Mouse (Mus musculus): ENCODE results near the gene Jade1. TPM values are rescaled to one million over a fixed set of nuclear protein-coding genes. Genes with fewer than 3 reads are reported as not detected.

Jade1 gene
- polyA plus RNA-seq, 1 experiment = 22.7 TPM

GRCm38 (mm10) chr3:41590695-41591559 lies 35.4 kb downstream of the Jade1 start:
- TF ChIP-seq POLR2A (IDR thresholded peaks at IDR 0.05; ENCODE audit: control insufficient read depth, extremely low read depth, insufficient read depth, low read length, poor library complexity) = no peak
- TF ChIP-seq CTCF (IDR thresholded peaks at IDR 0.05; ENCODE audit: borderline replicate concordance, control insufficient read depth, extremely low read depth, insufficient read depth, low read length, poor library complexity) = no peak
- DNase-seq = no peak
- H3K27me3 ChIP-seq (ENCODE audit: control insufficient read depth, insufficient read depth, low read length) = no peaks in the 10 kb centered on the region
- H3K36me3 ChIP-seq (ENCODE audit: control insufficient read depth, insufficient read depth, low read length) = peaks cover 35% of the 10 kb centered on the region
- H3K4me1 ChIP-seq (replicated peaks; ENCODE audit: control insufficient read depth, insufficient read depth, low read length) = peaks cover 14% of the 10 kb centered on the region
- H3K4me3 ChIP-seq (ENCODE audit: control insufficient read depth, insufficient read depth, low read length) = no peak overlapping the region
- WGBS = 96% methylated on average over 20 of the region's 20 CpGs
- H3K27ac ChIP-seq (ENCODE audit: control insufficient read depth, insufficient read depth, low read length) = no peak overlapping the region

GRCm38 (mm10) chr3:41591651-41592170 lies 36.2 kb downstream of the Jade1 start:
- no peak for DNase-seq
- no peak for TF ChIP-seq CTCF (IDR thresholded peaks at IDR 0.05; ENCODE audit: borderline replicate concordance, control insufficient read depth, extremely low read depth, insufficient read depth, low read length, poor library complexity)
- WGBS = 97% methylated on average over 14 of the region's 14 CpGs
- Histone ChIP-seq H3K4me3 (ENCODE audit: control insufficient read depth, insufficient read depth, low read length) (no peak overlapping the region), H3K36me3 (ENCODE audit: control insufficient read depth, insufficient read depth, low read length) (peaks cover 41% of the 10 kb centered on the region), H3K4me1 (replicated peaks; ENCODE audit: control insufficient read depth, insufficient read depth, low read length) (peaks cover 14% of the 10 kb centered on the region), H3K27ac (ENCODE audit: control insufficient read depth, insufficient read depth, low read length) (no peak overlapping the region), H3K27me3 (ENCODE audit: control insufficient read depth, insufficient read depth, low read length) (no peaks in the 10 kb centered on the region)

GRCm38 (mm10) chr3:41592805-41593204 lies 37.3 kb downstream of the Jade1 start:
- no peak for TF ChIP-seq POLR2A (IDR thresholded peaks at IDR 0.05; ENCODE audit: control insufficient read depth, extremely low read depth, insufficient read depth, low read length, poor library complexity)
- TF ChIP-seq CTCF (IDR thresholded peaks at IDR 0.05; ENCODE audit: borderline replicate concordance, control insufficient read depth, extremely low read depth, insufficient read depth, low read length, poor library complexity) = no peak
- peaks cover 50% of the 10 kb centered on the region for H3K36me3 ChIP-seq (ENCODE audit: control insufficient read depth, insufficient read depth, low read length)
- DNase-seq = no peak
- no peaks in the 10 kb centered on the region for H3K27me3 ChIP-seq (ENCODE audit: control insufficient read depth, insufficient read depth, low read length)
- 81% methylated on average over 7 of the region's 7 CpGs for WGBS
- peaks cover 4% of the 10 kb centered on the region for H3K4me1 ChIP-seq (replicated peaks; ENCODE audit: control insufficient read depth, insufficient read depth, low read length)
- H3K27ac ChIP-seq (ENCODE audit: control insufficient read depth, insufficient read depth, low read length) = no peak overlapping the region
- no peak overlapping the region for H3K4me3 ChIP-seq (ENCODE audit: control insufficient read depth, insufficient read depth, low read length)

- H3K4me3 ChIP-seq (ENCODE audit: control insufficient read depth, insufficient read depth, low read length) = no peak overlapping the region
- no peak for TF ChIP-seq POLR2A (IDR thresholded peaks at IDR 0.05; ENCODE audit: control insufficient read depth, extremely low read depth, insufficient read depth, low read length, poor library complexity)
- no peak for TF ChIP-seq CTCF (IDR thresholded peaks at IDR 0.05; ENCODE audit: borderline replicate concordance, control insufficient read depth, extremely low read depth, insufficient read depth, low read length, poor library complexity)
- H3K27me3 ChIP-seq (ENCODE audit: control insufficient read depth, insufficient read depth, low read length) = no peaks in the 10 kb centered on the region
- 96% methylated on average over 9 of the region's 9 CpGs for WGBS
- no peak for DNase-seq
- H3K4me1 ChIP-seq (replicated peaks; ENCODE audit: control insufficient read depth, insufficient read depth, low read length) = no peaks in the 10 kb centered on the region
- H3K36me3 ChIP-seq (ENCODE audit: control insufficient read depth, insufficient read depth, low read length) = peaks cover 54% of the 10 kb centered on the region
- no peak overlapping the region for H3K27ac ChIP-seq (ENCODE audit: control insufficient read depth, insufficient read depth, low read length)
Observed at GRCm38 (mm10) chr3:41594097-41594879, 38.8 kb downstream of the Jade1 start.

- Histone ChIP-seq H3K27ac (ENCODE audit: control insufficient read depth, insufficient read depth, low read length) (no peak overlapping the region), H3K4me3 (ENCODE audit: control insufficient read depth, insufficient read depth, low read length) (no peak overlapping the region), H3K36me3 (ENCODE audit: control insufficient read depth, insufficient read depth, low read length) (peaks cover 52% of the 10 kb centered on the region), H3K4me1 (replicated peaks; ENCODE audit: control insufficient read depth, insufficient read depth, low read length) (no peaks in the 10 kb centered on the region), H3K27me3 (ENCODE audit: control insufficient read depth, insufficient read depth, low read length) (no peaks in the 10 kb centered on the region)
- 98% methylated on average over 4 of the region's 4 CpGs for WGBS
- DNase-seq = no peak
- TF ChIP-seq CTCF (IDR thresholded peaks at IDR 0.05; ENCODE audit: borderline replicate concordance, control insufficient read depth, extremely low read depth, insufficient read depth, low read length, poor library complexity) (no peak), POLR2A (IDR thresholded peaks at IDR 0.05; ENCODE audit: control insufficient read depth, extremely low read depth, insufficient read depth, low read length, poor library complexity) (no peak)
Observed at GRCm38 (mm10) chr3:41595010-41595409, 39.5 kb downstream of the Jade1 start.

GRCm38 (mm10) chr3:41597036-41597435 lies 41.5 kb downstream of the Jade1 start:
- WGBS = 97% methylated on average over 8 of the region's 8 CpGs
- no peaks in the 10 kb centered on the region for H3K27me3 ChIP-seq (ENCODE audit: control insufficient read depth, insufficient read depth, low read length)
- peaks cover 48% of the 10 kb centered on the region for H3K36me3 ChIP-seq (ENCODE audit: control insufficient read depth, insufficient read depth, low read length)
- no peaks in the 10 kb centered on the region for H3K4me1 ChIP-seq (replicated peaks; ENCODE audit: control insufficient read depth, insufficient read depth, low read length)
- no peak for DNase-seq
- no peak for TF ChIP-seq CTCF (IDR thresholded peaks at IDR 0.05; ENCODE audit: borderline replicate concordance, control insufficient read depth, extremely low read depth, insufficient read depth, low read length, poor library complexity)
- no peak for TF ChIP-seq POLR2A (IDR thresholded peaks at IDR 0.05; ENCODE audit: control insufficient read depth, extremely low read depth, insufficient read depth, low read length, poor library complexity)
- H3K27ac ChIP-seq (ENCODE audit: control insufficient read depth, insufficient read depth, low read length) = no peak overlapping the region
- no peak overlapping the region for H3K4me3 ChIP-seq (ENCODE audit: control insufficient read depth, insufficient read depth, low read length)
